Mouse (Mus musculus) skeletal muscle tissue, adult 2 months (tissue): Measurements from ENCODE around the gene Ammecr1.

Source experiments
- DNase-seq: peaks from one replicate; pipeline ENCODE4 v3.0.0-alpha.2; 2012; ENCODE audit warnings: low read depth, low spot score

Ammecr1 gene

GRCm38 (mm10) chrX:142966008-142966966 lies at the start of gene Ammecr1:
Gene Ammecr1 (minus strand): TSS chrX:142966728.
- DNase-seq, result peak; percentile 58

GRCm38 (mm10) chrX:143014118-143014517 lies 47.6 kb upstream of the Ammecr1 start:
- no peak for DNase-seq

GRCm38 (mm10) chrX:143012334-143012733 lies 45.8 kb upstream of the Ammecr1 start:
- no peak for DNase-seq

- DNase-seq, result no peak
Measured at GRCm38 (mm10) chrX:143011865-143012264, 45.3 kb upstream of the Ammecr1 start.

- no peak for DNase-seq
Measured at GRCm38 (mm10) chrX:143004131-143004846, 37.8 kb upstream of the Ammecr1 start.

GRCm38 (mm10) chrX:142997214-142997613 lies 30.7 kb upstream of the Ammecr1 start:
- DNase-seq, result no peak

GRCm38 (mm10) chrX:142994514-142994913 lies 28.0 kb upstream of the Ammecr1 start:
- DNase-seq, result no peak

GRCm38 (mm10) chrX:142984170-142984569 lies 17.6 kb upstream of the Ammecr1 start:
- DNase-seq, result no peak

- DNase-seq, result no peak
Measured at GRCm38 (mm10) chrX:142983638-142984037, 17.1 kb upstream of the Ammecr1 start.

GRCm38 (mm10) chrX:142981530-142982130 lies 15.1 kb upstream of the Ammecr1 start:
- DNase-seq, result no peak

GRCm38 (mm10) chrX:142980855-142981529 lies 14.5 kb upstream of the Ammecr1 start:
- DNase-seq, result no peak

- no peak for DNase-seq
Measured at GRCm38 (mm10) chrX:142979224-142979623, 12.7 kb upstream of the Ammecr1 start.

- DNase-seq, result no peak
Measured at GRCm38 (mm10) chrX:142972443-142972970, 6.0 kb upstream of the Ammecr1 start.

- no peak for DNase-seq
Measured at GRCm38 (mm10) chrX:142971759-142972158, 5.2 kb upstream of the Ammecr1 start.

- DNase-seq, result no peak
Measured at GRCm38 (mm10) chrX:142967067-142967466, 539 bp upstream of the Ammecr1 start.

- DNase-seq, result no peak
Measured at GRCm38 (mm10) chrX:142965236-142966007, 1.1 kb downstream of the Ammecr1 start.

GRCm38 (mm10) chrX:142960434-142960833 lies 6.1 kb downstream of the Ammecr1 start:
- no peak for DNase-seq

- DNase-seq, result no peak
Measured at GRCm38 (mm10) chrX:142959674-142960307, 6.7 kb downstream of the Ammecr1 start.

- no peak for DNase-seq
Measured at GRCm38 (mm10) chrX:142928430-142928829, 38.1 kb downstream of the Ammecr1 start.

- no peak for DNase-seq
Measured at GRCm38 (mm10) chrX:142917394-142917793, 49.1 kb downstream of the Ammecr1 start.
